ENCODE assay signal across 17 mouse cellular contexts in genomic region chr17:82252362-82252761, GRCm38 (mm10).
"Had no signal": no experiment of that assay in that cellular context is flagged by ENCODE, and none has a peak within 500 bp of the region (broad histone marks: within the 10 kb centered on the region; RNA-seq: fewer than 3 reads in every experiment).

No protein-coding gene starts in this region.

- DNase-seq: liver, postnatal 0 days; lung, embryonic 14.5 days; lung, postnatal 10 days; lung, postnatal 4 days; midbrain, embryonic 14.5 days; right cerebral cortex, postnatal 14 days; thymus, adult 18-20 months; thymus, postnatal 14 days; thymus, postnatal 36 days had no signal

- H3K27me3 ChIP-seq: midbrain, embryonic 12.5 days; neural tube, embryonic 13.5 days; neural tube, embryonic 15.5 days; stomach, embryonic 15.5 days had no signal

- H3K9ac ChIP-seq: liver, postnatal 0 days; lung, embryonic 14.5 days; midbrain, embryonic 12.5 days; neural tube, embryonic 13.5 days; neural tube, embryonic 15.5 days; stomach, embryonic 15.5 days had no signal

- H3K4me3 ChIP-seq: midbrain, embryonic 10.5 days; midbrain, embryonic 12.5 days; myocyte; neural tube, embryonic 13.5 days; neural tube, embryonic 15.5 days; stomach, embryonic 15.5 days had no signal

- H3K4me2 ChIP-seq: lung, embryonic 14.5 days; midbrain, embryonic 12.5 days; neural tube, embryonic 13.5 days; neural tube, embryonic 15.5 days; stomach, embryonic 15.5 days had no signal

- H3K27ac ChIP-seq: midbrain, embryonic 10.5 days; midbrain, embryonic 12.5 days; neural tube, embryonic 13.5 days; neural tube, embryonic 15.5 days; stomach, embryonic 15.5 days; stomach, postnatal 0 days had no signal

- H3K36me3 ChIP-seq: midbrain, embryonic 10.5 days; midbrain, embryonic 12.5 days; neural tube, embryonic 13.5 days; neural tube, embryonic 15.5 days; stomach, embryonic 15.5 days had no signal

- H3K4me1 ChIP-seq: midbrain, embryonic 10.5 days; midbrain, embryonic 12.5 days; neural tube, embryonic 13.5 days; neural tube, embryonic 15.5 days; stomach, embryonic 15.5 days had no signal

- ATAC-seq: liver, postnatal 0 days; midbrain, embryonic 16.5 days had no signal

- H3K9me3 ChIP-seq: midbrain, embryonic 10.5 days; midbrain, embryonic 12.5 days; neural tube, embryonic 13.5 days; neural tube, embryonic 15.5 days; stomach, embryonic 15.5 days had no signal
